Mouse (Mus musculus) kidney, adult 18-20 months (tissue): ENCODE measurements around the gene Cep104.

ENCODE experiments used
- DNase-seq: peaks from one replicate; pipeline ENCODE4 v3.0.0; 2021

Cep104 gene

DNA sequence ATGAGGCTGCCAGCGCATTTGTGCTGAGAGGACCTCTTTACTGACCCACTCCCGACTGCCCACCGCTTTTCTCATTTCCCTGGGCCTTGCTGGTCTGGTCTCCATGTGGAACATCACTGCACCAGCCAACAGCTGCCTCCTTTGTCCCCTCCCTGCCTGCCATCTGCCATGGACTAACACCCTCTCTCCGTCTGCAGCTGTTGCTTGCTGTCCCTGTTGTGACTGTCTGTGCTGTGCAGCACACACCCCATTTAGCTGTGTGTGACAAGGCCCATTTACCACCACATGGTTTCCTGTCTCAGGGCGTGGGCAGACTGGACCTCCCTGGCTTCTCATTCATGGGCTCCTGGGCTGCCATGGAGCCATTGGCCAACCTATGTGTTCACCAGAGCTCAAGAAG lies 30.5 kb downstream of the Cep104 start:
- no peak for DNase-seq

DNA sequence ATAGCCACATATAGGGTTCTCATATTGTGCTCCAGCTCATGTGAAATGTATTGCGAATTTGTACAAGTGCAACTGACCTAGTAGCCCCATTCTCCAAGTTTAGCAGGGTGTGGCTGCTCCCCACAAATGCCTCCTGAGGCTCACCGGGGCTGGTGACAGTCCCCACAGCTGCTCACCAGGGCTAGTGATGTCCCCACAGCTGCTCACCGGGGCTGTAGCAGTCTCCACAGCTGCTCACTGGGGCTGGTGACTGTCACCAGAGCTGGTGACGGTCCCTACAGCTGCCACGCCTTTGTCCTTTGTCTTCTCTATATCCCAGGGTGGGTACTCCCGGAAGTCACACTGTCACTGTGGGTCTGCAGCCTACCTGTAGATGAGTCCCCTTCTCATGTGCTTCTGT lies 31.3 kb downstream of the Cep104 start:
- no peak for DNase-seq

GRCm38 (mm10) chr4:154007759-154008158 lies 32.8 kb downstream of the Cep104 start:
- no peak for DNase-seq

GRCm38 (mm10) chr4:154010907-154011645 lies 36.1 kb downstream of the Cep104 start:
- no peak for DNase-seq

GRCm38 (mm10) chr4:154011646-154012089 lies 36.7 kb downstream of the Cep104 start, which contains the start of gene Lrrc47:
Gene Lrrc47, plus strand, starts transcription at chr4:154011731.
- DNase-seq: peak; percentile 85

DNA sequence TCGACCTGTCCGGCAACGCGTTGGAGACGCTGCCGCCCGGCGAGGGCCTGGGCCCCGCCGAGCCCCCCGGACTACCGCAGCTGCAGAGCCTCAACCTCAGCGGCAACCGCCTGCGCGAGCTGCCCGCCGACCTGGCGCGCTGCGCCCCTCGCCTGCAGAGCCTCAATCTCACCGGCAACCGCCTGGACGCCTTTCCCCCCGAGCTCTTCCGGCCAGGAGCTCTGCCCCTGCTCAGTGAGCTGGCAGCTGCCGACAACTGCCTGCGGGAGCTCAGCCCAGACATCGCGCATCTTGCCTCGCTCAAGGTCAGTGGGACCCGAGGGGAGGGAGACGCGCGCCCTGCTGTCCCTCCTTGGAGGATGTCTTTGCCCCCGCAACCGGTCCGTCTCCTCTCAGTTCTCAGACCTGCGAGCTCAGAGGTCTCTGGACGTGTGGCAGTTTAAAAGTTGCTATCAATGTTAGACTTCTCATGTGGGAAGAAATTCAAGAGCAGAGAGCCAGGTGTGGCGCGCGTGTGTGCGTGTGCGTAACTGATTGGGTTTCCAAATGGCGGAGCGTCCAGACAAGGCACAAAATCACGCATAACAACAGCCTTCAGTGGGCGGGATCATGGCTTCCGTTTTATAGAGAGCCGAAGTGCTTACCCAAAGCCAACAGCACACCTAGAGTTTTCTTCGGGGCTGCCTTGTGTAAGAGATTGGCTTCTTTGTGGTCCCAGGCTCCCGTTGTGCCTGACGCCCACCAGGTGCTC lies 37.3 kb downstream of the Cep104 start:
- DNase-seq: no peak

- peak; percentile 30 for DNase-seq
These were observed 40.5 kb downstream of the Cep104 start for GRCm38 (mm10) chr4:154015476-154015875.

DNA sequence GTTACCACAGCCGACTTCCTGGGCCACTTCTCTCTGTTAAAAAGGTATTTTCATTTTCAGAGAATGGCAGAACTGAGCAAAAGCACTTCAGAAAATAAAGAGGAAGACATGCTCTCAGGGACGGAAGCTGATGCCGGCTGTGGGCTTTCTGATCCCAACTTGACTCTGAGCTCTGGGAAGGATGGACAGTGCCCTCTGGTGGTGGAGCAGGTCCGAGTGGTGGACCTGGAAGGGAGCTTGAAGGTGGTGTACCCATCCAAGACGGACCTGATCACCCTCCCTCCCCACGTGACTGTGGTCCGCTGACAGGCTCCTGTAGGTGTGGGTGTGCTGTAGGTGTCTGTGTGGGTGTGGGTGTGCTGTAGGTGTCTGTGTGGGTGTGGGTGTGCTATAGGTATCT lies 44.6 kb downstream of the Cep104 start:
- peak; percentile 79 for DNase-seq

GRCm38 (mm10) chr4:154021432-154021831 lies 46.4 kb downstream of the Cep104 start:
- DNase-seq: peak; percentile 71

GRCm38 (mm10) chr4:154022407-154022806 lies 47.4 kb downstream of the Cep104 start:
- DNase-seq: peak; percentile 87

GRCm38 (mm10) chr4:154022844-154023243 lies 47.9 kb downstream of the Cep104 start:
- no peak for DNase-seq

DNA sequence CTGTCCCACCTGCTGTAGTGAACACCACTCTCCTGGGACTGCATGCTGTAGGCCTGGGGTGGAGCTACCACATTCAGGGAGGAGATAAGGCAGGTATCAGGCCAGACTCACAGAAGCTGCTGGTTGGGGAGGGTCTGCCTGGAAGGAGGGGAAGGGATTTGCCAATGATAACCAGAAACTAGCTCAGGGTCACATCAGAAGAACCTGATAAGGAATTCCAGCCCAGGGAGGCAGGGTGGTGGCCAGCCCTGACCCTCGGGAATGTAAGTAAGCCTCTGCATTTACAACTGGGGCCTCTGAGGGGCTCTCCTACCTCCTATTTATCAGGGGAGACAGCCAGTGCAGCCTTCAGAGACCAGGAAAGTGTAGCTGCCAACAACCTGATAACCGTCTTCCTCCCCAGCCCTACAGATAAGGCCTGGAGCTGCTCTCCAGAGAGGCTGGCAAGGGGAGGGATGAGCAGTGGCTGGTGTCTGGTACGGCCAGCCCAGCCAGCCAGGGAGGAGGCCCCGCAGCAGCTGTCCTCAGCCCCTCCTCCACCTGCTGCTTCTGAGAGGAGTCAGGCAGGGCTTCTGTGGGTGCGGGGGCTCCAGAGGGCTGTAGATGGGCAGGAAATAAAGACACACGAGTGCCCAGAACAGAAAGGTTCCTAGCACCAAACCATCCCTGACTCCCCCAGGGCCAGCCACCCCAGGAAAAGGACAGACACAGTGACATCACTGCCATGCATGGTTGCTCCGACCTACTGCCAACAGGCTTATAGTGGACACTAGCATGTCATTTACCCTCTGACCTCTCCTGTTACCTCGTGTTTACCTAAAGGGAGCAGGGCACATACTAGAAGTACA lies 49.0 kb downstream of the Cep104 start:
- peak; percentile 73 for DNase-seq

DNA sequence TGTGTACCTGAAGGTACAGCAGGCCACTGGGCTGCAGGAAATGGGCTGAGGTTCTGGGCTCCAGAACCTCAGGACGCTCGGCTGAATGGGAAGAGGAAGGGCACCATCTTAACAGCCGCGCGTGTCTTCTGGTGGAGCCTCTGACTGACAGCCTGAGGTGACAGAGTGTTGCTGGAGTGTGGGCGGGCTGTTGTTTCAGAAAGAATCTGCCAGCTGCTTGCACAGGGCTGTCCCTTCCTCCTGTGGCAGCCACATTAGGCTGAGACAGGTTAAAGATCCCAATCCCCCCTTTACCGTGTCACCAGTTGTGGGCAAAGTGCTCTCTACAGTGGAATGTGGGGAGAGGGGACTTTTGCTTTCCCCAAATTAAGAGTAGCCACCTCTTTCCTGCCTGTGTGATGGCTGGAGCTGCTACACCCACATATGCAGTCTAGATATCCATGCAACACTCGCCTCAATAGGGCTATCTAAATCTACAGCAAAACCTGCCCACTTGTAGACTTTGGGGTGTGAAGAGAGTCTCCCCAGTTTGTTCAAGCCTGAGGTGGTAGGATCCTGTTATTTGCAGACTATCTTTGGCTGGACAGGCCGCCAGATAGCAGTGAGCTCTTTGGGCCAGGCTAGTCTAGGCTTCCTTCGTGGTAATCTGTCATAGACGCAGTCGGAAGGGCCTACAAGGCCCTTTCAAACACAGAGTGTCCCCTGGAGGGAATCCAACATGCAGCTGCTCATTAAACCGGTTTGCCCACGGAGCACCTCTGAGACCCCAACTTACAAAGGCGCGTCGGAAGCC lies 49.9 kb downstream of the Cep104 start:
- peak; percentile 50 for DNase-seq

DNA sequence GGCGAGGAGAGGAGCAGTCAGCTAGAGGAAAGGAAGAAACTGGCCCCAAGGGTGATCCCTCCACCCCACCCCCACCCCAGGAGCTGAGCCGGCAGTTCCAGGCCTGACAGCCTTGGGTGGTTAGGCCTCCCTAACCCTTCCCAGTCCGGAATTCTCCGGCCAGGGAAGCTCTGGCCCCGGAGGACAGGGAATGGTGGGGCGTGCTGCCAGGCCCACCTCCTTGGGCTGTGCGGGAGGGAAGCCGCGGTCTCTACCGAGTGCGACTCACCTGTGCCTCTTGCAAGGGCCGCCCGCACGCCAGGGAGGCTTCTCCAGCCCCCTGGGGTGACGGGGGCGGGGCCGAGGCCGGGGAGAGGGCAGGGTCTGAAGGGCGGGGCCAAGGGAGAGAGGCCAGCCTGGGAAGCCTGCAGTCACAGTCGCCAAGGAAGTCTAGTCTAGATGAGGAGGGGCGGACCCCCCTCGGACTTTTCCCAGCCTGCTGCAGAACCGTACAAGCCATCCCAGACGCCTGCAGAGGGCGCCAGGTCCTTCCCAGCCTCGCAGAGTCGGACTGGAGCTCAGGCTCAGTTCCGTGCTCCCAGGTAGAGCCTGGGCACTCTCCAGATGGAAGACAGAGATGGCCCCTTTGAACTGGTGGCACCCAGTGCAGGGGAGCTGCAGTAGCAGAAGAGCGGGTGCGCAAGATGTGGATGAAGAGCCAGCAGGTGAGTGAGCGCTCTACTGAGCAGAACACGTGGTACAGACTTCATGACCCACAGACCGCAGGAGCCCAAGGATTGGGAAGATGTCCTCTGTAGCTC lies 50.8 kb downstream of the Cep104 start, which contains the start of gene Smim1:
Gene Smim1 (minus strand): TSS at position 590 of the 800 bp plus-strand sequence.
- DNase-seq: peak; percentile 94

GRCm38 (mm10) chr4:154026441-154026761 lies 51.4 kb downstream of the Cep104 start:
- DNase-seq: no peak

DNA sequence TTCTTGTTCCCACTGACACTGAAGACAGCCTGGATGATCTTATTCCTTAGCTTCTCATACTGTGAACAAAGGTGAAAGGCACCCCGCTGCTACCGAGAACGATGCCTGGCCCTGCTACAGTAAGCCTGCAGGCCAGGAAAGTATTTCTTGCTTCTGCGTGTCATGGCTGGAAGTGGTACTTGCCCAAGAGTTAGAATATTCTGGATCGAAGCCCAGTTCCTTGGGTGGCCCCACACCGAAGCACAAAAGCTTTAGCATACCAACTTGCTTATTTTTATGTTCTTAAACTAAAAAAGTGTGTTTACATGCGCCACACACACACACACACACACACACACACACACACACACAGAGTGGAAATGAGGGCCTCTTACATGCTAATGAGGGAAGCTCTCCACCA lies 53.1 kb downstream of the Cep104 start:
- DNase-seq: no peak

GRCm38 (mm10) chr4:154028646-154029045 lies 53.7 kb downstream of the Cep104 start:
- no peak for DNase-seq

DNA sequence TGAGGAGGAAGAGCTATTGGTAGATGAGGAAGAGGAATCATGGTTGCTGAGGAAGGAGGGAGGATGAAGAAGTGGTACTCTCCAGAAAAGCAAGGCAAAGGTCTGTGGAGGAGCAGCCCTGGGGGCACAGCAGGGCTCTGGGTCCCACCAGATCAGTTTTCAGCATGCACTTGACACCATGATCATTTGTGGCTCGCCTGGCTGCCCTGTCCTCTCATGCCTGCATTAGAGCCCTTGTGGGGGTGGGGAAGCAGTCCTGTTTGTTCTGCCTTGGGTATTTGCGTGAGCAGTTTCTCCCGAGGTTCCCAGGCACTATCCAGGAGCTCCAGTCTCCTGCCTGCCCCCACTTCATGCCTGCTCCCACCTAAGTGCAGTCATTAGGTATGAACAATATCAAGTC lies 62.1 kb downstream of the Cep104 start:
- DNase-seq: no peak

- no peak for DNase-seq
These were observed 67.6 kb downstream of the Cep104 start, which contains the start of gene Ccdc27 for GRCm38 (mm10) chr4:154042577-154042976. Gene Ccdc27, minus strand, starts transcription at chr4:154042677.

DNA sequence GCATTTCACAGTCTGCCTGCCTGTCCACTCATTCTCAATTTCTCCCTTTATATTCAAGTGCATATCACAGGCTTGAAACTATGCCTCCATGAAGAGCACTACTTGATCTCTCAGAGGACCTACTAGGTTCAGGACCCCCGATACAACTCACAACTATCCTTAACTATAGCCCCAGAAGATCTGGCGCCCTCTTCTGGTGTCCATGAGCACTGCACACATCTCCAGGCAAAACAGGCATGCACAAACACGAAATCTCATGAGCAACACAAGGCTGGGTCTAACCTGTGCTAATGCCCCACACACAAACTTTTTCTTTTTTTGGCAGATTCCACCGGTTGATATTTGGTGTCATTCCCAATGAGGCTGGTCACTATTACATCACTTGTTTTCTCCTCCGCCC lies 70.8 kb downstream of the Cep104 start:
- DNase-seq: no peak

- no peak for DNase-seq
These were observed 76.4 kb downstream of the Cep104 start for GRCm38 (mm10) chr4:154051401-154051800.
